Mouse (Mus musculus) forebrain, embryonic 12.5 days (tissue): ENCODE results near the gene Ndufa10. TPM values are rescaled to one million over a fixed set of nuclear protein-coding genes. Genes with fewer than 3 reads are reported as not detected.

Experiments used
- ATAC-seq: fragments of 200-750 bp; cut with Nextera tagmentation; 2 replicates; pipeline ENCODE4 v1.8.0; 2017; ENCODE audit warnings: moderate TSS enrichment; ENCODE audit not compliant: low FRiP score
- H3K27ac ChIP-seq: fragments of 300-500 bp; sonication (generic); 2 replicates; pipeline ENCODE4 v1.5.1; 2016; ENCODE audit warnings: mild to moderate bottlenecking
- H3K27me3 ChIP-seq: fragments of 300-500 bp; sonication (generic); 2 replicates; pipeline ENCODE4 v1.6.1; 2016; ENCODE audit warnings: mild to moderate bottlenecking
- H3K36me3 ChIP-seq: fragments of 300-500 bp; sonication (generic); replicated peaks from 2 replicates; pipeline ENCODE4 v1.6.1; 2016; ENCODE audit warnings: mild to moderate bottlenecking
- H3K4me1 ChIP-seq: fragments of 300-500 bp; sonication (generic); 2 replicates; pipeline ENCODE4 v1.6.1; 2016
- H3K4me2 ChIP-seq: fragments of 300-500 bp; sonication (generic); 2 replicates; pipeline ENCODE4 v1.6.1; 2016; ENCODE audit warnings: mild to moderate bottlenecking, moderate library complexity
- H3K4me3 ChIP-seq: fragments of 300-500 bp; sonication (generic); replicated peaks from 2 replicates; pipeline ENCODE4 v1.5.1; 2016; ENCODE audit warnings: mild to moderate bottlenecking
- H3K9ac ChIP-seq: fragments of 300-500 bp; sonication (generic); 2 replicates; pipeline ENCODE4 v1.6.1; 2016; ENCODE audit warnings: mild to moderate bottlenecking
- H3K9me3 ChIP-seq: fragments of 300-500 bp; sonication (generic); 2 replicates; pipeline ENCODE4 v1.6.1; 2016
- whole genome bisulfite sequencing: fragments of 180-500 bp; shearing (Covaris S2); methylation state at CpG from one replicate; pipeline ENCODE4 v1.1.7; 2016; 5-methylcytosine and 5-hydroxymethylcytosine counted together
- microRNA-seq: library from miRNA; unstranded; fragments of <30 nt; microRNA quantifications from one replicate; pipeline ENCODE4, GENCODE M21; 2017
- polyA plus RNA-seq: library from polyadenylated mRNA; unstranded; fragments of >200 nt; fragmentation: Nextera tagmentation; extraction: Ambion mirVana; gene quantifications from 2 replicates; pipeline ENCODE4 v1.2.1, GENCODE M21; 2016

The Ndufa10 gene
- polyA plus RNA-seq, 1 experiment from 2014 or later: 234 TPM

GRCm38 (mm10) chr1:92405131-92405530 lies 68.5 kb downstream of the Ndufa10 start:
- 83% methylated on average over 5 of the region's 5 CpGs for WGBS
- H3K36me3 ChIP-seq: no peaks in the 10 kb centered on the region

GRCm38 (mm10) chr1:92400556-92400955 lies 73.1 kb downstream of the Ndufa10 start:
- Histone ChIP-seq H3K4me2 (no peak overlapping the region), H3K4me1 (peaks cover 21% of the 10 kb centered on the region), H3K4me3 (no peak overlapping the region), H3K9me3 (no peaks in the 10 kb centered on the region), H3K27me3 (0 out of 2 replicates have a peak, but pooled peaks cover 9% of the 10 kb centered on the region), H3K9ac (no peak overlapping the region), H3K27ac (no peak overlapping the region), H3K36me3 (no peaks in the 10 kb centered on the region)
- no peak for ATAC-seq
- 81% methylated on average over 2 of the region's 2 CpGs for WGBS

More at GRCm38 (mm10) chr1:92405131-92405530, 68.5 kb downstream of the Ndufa10 start:
- H3K27ac ChIP-seq: no peak overlapping the region
- no peak for ATAC-seq
- no peak overlapping the region for H3K4me3 ChIP-seq
- H3K4me1 ChIP-seq: no peaks in the 10 kb centered on the region
- no peak overlapping the region for H3K9ac ChIP-seq
- H3K27me3 ChIP-seq: 0 out of 2 replicates have a peak, but pooled peaks cover 3% of the 10 kb centered on the region
- no peaks in the 10 kb centered on the region for H3K9me3 ChIP-seq
- no peak overlapping the region for H3K4me2 ChIP-seq

- H3K4me1 ChIP-seq: peaks cover 21% of the 10 kb centered on the region
- no peaks in the 10 kb centered on the region for H3K36me3 ChIP-seq
- H3K27me3 ChIP-seq: 0 out of 2 replicates have a peak, but pooled peaks cover 9% of the 10 kb centered on the region
- WGBS: 44% methylated on average over 7 of the region's 7 CpGs
- ATAC-seq: no peak
- H3K4me3 ChIP-seq: no peak overlapping the region
- H3K9ac ChIP-seq: no peak overlapping the region
- H3K4me2 ChIP-seq: no peak overlapping the region
- H3K9me3 ChIP-seq: no peaks in the 10 kb centered on the region
- H3K27ac ChIP-seq: no peak overlapping the region
These were observed 75.1 kb downstream of the Ndufa10 start for GRCm38 (mm10) chr1:92398601-92399000.

- H3K4me3 ChIP-seq: no peak overlapping the region
- H3K9ac ChIP-seq: no peak overlapping the region
- 0 out of 2 replicates have a peak overlapping the region, but pooled peaks have one; percentile 27 for H3K27ac ChIP-seq
- peak; percentile 65; the same call in 1 of the 2 replicates for ATAC-seq
- H3K27me3 ChIP-seq: 0 out of 2 replicates have a peak, but pooled peaks cover 9% of the 10 kb centered on the region
- H3K4me2 ChIP-seq: peak overlapping the region; percentile 24
- H3K36me3 ChIP-seq: no peaks in the 10 kb centered on the region
- 3% methylated on average over 12 of the region's 12 CpGs for WGBS
- peaks cover 21% of the 10 kb centered on the region for H3K4me1 ChIP-seq
- no peaks in the 10 kb centered on the region for H3K9me3 ChIP-seq
These were observed 76.1 kb downstream of the Ndufa10 start for GRCm38 (mm10) chr1:92397511-92398051.

- no peak for ATAC-seq
- WGBS: 83% methylated on average over 3 of the region's 3 CpGs
- no peak overlapping the region for H3K9ac ChIP-seq
- 0 out of 2 replicates have a peak, but pooled peaks cover 5% of the 10 kb centered on the region for H3K27me3 ChIP-seq
- no peak overlapping the region for H3K27ac ChIP-seq
- peaks cover 21% of the 10 kb centered on the region for H3K4me1 ChIP-seq
- no peaks in the 10 kb centered on the region for H3K9me3 ChIP-seq
- no peaks in the 10 kb centered on the region for H3K36me3 ChIP-seq
- H3K4me2 ChIP-seq: no peak overlapping the region
- no peak overlapping the region for H3K4me3 ChIP-seq
These were observed 79.4 kb downstream of the Ndufa10 start for GRCm38 (mm10) chr1:92394279-92394678.

- WGBS: 89% methylated on average over 6 of the region's 6 CpGs
- ATAC-seq: no peak
- Histone ChIP-seq H3K4me3 (no peak overlapping the region), H3K36me3 (no peaks in the 10 kb centered on the region), H3K9me3 (no peaks in the 10 kb centered on the region), H3K9ac (no peak overlapping the region), H3K4me2 (no peak overlapping the region), H3K27ac (no peak overlapping the region), H3K27me3 (0 out of 2 replicates have a peak, but pooled peaks cover 5% of the 10 kb centered on the region), H3K4me1 (peaks cover 14% of the 10 kb centered on the region)
These were observed 80.5 kb downstream of the Ndufa10 start for GRCm38 (mm10) chr1:92393166-92393565.

Small RNA genes within 50 kb of the gene (microRNA-seq; reads per million reads assigned to microRNA genes)
- gene Mir6900: 6.1 reads per million, percentile 21 among the genes with 10 or more reads in this experiment

Other genes with a start within 250 kb of the Ndufa10 start
- gene Olfr1416, start 11.3 kb upstream of the Ndufa10 start, polyA plus RNA-seq: not detected in 2 replicates
- not detected in 2 replicates for gene Olfr1415, start 22.2 kb upstream of the Ndufa10 start, polyA plus RNA-seq
- gene Olfr1414, start 44.8 kb upstream of the Ndufa10 start, polyA plus RNA-seq: 0.05 TPM in 1 of 2 replicates, not detected in the other
- gene Olfr1413, start 97.5 kb upstream of the Ndufa10 start, polyA plus RNA-seq: not detected in 2 replicates
- not detected in 2 replicates for gene Olfr1412, start 111.9 kb upstream of the Ndufa10 start, polyA plus RNA-seq
- gene Olfr1411, start 120.6 kb upstream of the Ndufa10 start, polyA plus RNA-seq: not detected in 2 replicates
- not detected in 2 replicates for gene Olfr1410, start 131.9 kb upstream of the Ndufa10 start, polyA plus RNA-seq
- gene Olfr12, start 143.9 kb upstream of the Ndufa10 start, polyA plus RNA-seq: not detected in 2 replicates
- gene Cops9, start 168.1 kb upstream of the Ndufa10 start, polyA plus RNA-seq: 383 and 390 TPM in 2 replicates
- 0.12 and 0.20 TPM in 2 replicates for gene Otos, start 175.0 kb upstream of the Ndufa10 start, polyA plus RNA-seq